Mouse (Mus musculus) forebrain, embryonic 10.5 days (tissue): Measurements from ENCODE around the gene Arhgap31. TPM values are rescaled to one million over a fixed set of nuclear protein-coding genes. Genes with fewer than 3 reads are reported as not detected.

Source experiments
- DNase-seq: peaks from one replicate; pipeline ENCODE4 v3.0.0-alpha.2; 2017; ENCODE audit warnings: low spot score; ENCODE audit errors: extremely low spot score
- H3K27ac ChIP-seq: fragments of 300-500 bp; sonication (generic); 2 replicates; pipeline ENCODE4 v1.5.1; 2016; ENCODE audit warnings: mild to moderate bottlenecking
- H3K27me3 ChIP-seq: fragments of 300-500 bp; sonication (generic); 2 replicates; pipeline ENCODE4 v1.6.1; 2016; ENCODE audit warnings: mild to moderate bottlenecking; ENCODE audit not compliant: poor library complexity, severe bottlenecking
- H3K36me3 ChIP-seq: fragments of 300-500 bp; sonication (generic); replicated peaks from 2 replicates; pipeline ENCODE4 v1.6.1; 2016; ENCODE audit warnings: mild to moderate bottlenecking, moderate library complexity
- H3K4me1 ChIP-seq: fragments of 300-500 bp; sonication (generic); 2 replicates; pipeline ENCODE4 v1.6.1; 2016
- H3K4me3 ChIP-seq: fragments of 300-500 bp; sonication (generic); 2 replicates; pipeline ENCODE4 v1.5.1; 2016; ENCODE audit warnings: mild to moderate bottlenecking, moderate library complexity
- H3K9me3 ChIP-seq: fragments of 300-500 bp; sonication (generic); 2 replicates; pipeline ENCODE4 v1.6.1; 2016; ENCODE audit warnings: mild to moderate bottlenecking, moderate library complexity
- WGBS: fragments of 180-500 bp; shearing (Covaris S2); methylation state at CpG from one replicate; pipeline ENCODE4 v1.1.7; 2016; 5-methylcytosine and 5-hydroxymethylcytosine counted together
- polyA plus RNA-seq: library from polyadenylated mRNA; unstranded; fragments of >200 nt; fragmentation: Nextera tagmentation; extraction: Ambion mirVana; gene quantifications from 2 replicates; pipeline ENCODE4 v1.2.1, GENCODE M21; 2016

Gene Arhgap31
- polyA plus RNA-seq, 1 experiment from 2014 or later = 7.4 TPM

- 28% methylated on average over 17 of the region's 17 CpGs for WGBS
- H3K27ac ChIP-seq = peak overlapping the region; percentile 90
Measured at GRCm38 (mm10) chr16:38713404-38714258, 557 bp upstream of the Arhgap31 start.

GRCm38 (mm10) chr16:38712105-38712504 lies 969 bp downstream of the Arhgap31 start:
- WGBS = 6% methylated on average over 12 of the region's 12 CpGs
- H3K27ac ChIP-seq = peak overlapping the region; percentile 90

More at GRCm38 (mm10) chr16:38713404-38714258, 557 bp upstream of the Arhgap31 start:
- Histone ChIP-seq H3K27me3 (peaks cover 30% of the 10 kb centered on the region), H3K36me3 (no peaks in the 10 kb centered on the region), H3K4me3 (peak overlapping the region; percentile 76), H3K9me3 (no peaks in the 10 kb centered on the region), H3K4me1 (peaks cover 27% of the 10 kb centered on the region)
- DNase-seq = no peak

GRCm38 (mm10) chr16:38711245-38711644 lies 1.8 kb downstream of the Arhgap31 start:
- no peak overlapping the region for H3K27ac ChIP-seq
- DNase-seq = no peak

More at GRCm38 (mm10) chr16:38712105-38712504, 969 bp downstream of the Arhgap31 start:
- H3K4me3 ChIP-seq = peak overlapping the region; percentile 76
- peaks cover 27% of the 10 kb centered on the region for H3K4me1 ChIP-seq
- H3K9me3 ChIP-seq = no peaks in the 10 kb centered on the region
- no peaks in the 10 kb centered on the region for H3K36me3 ChIP-seq
- peak; percentile 30 for DNase-seq
- H3K27me3 ChIP-seq = peaks cover 30% of the 10 kb centered on the region

GRCm38 (mm10) chr16:38708962-38709520 lies 4.0 kb downstream of the Arhgap31 start:
- Histone ChIP-seq H3K9me3 (no peaks in the 10 kb centered on the region), H3K4me3 (no peak overlapping the region), H3K36me3 (no peaks in the 10 kb centered on the region), H3K27ac (no peak overlapping the region), H3K4me1 (peaks cover 27% of the 10 kb centered on the region), H3K27me3 (peaks cover 29% of the 10 kb centered on the region)
- 69% methylated on average over 7 of the region's 7 CpGs for WGBS
- no peak for DNase-seq

More at GRCm38 (mm10) chr16:38711245-38711644, 1.8 kb downstream of the Arhgap31 start:
- Histone ChIP-seq H3K27me3 (peaks cover 30% of the 10 kb centered on the region), H3K4me3 (peak overlapping the region; percentile 76; the same call in 1 of the 2 replicates), H3K4me1 (peaks cover 27% of the 10 kb centered on the region), H3K9me3 (no peaks in the 10 kb centered on the region), H3K36me3 (no peaks in the 10 kb centered on the region)
- 76% methylated on average over 4 of the region's 4 CpGs for WGBS

GRCm38 (mm10) chr16:38706782-38707181 lies 6.3 kb downstream of the Arhgap31 start:
- Histone ChIP-seq H3K4me1 (peaks cover 18% of the 10 kb centered on the region), H3K27me3 (peaks cover 22% of the 10 kb centered on the region), H3K9me3 (no peaks in the 10 kb centered on the region), H3K36me3 (no peaks in the 10 kb centered on the region), H3K4me3 (no peak overlapping the region), H3K27ac (no peak overlapping the region)
- no peak for DNase-seq
- 76% methylated on average over 7 of the region's 7 CpGs for WGBS

- Histone ChIP-seq H3K4me3 (no peak overlapping the region), H3K27me3 (peaks cover 12% of the 10 kb centered on the region), H3K27ac (no peak overlapping the region), H3K4me1 (peaks cover 22% of the 10 kb centered on the region), H3K9me3 (no peaks in the 10 kb centered on the region), H3K36me3 (no peaks in the 10 kb centered on the region)
- DNase-seq = no peak
- 69% methylated on average over 9 of the region's 9 CpGs for WGBS
Measured at GRCm38 (mm10) chr16:38705531-38706281, 7.4 kb downstream of the Arhgap31 start.

GRCm38 (mm10) chr16:38703501-38703900 lies 9.6 kb downstream of the Arhgap31 start:
- DNase-seq = no peak
- 51% methylated on average over 6 of the region's 6 CpGs for WGBS
- H3K4me3 ChIP-seq = no peak overlapping the region
- H3K27ac ChIP-seq = no peak overlapping the region
- H3K9me3 ChIP-seq = no peaks in the 10 kb centered on the region
- H3K27me3 ChIP-seq = no peaks in the 10 kb centered on the region
- H3K36me3 ChIP-seq = no peaks in the 10 kb centered on the region
- H3K4me1 ChIP-seq = peaks cover 21% of the 10 kb centered on the region

- 93% methylated on average over 3 of the region's 3 CpGs for whole genome bisulfite sequencing
- H3K4me3 ChIP-seq = no peak overlapping the region
- H3K4me1 ChIP-seq = peaks cover 21% of the 10 kb centered on the region
- H3K27ac ChIP-seq = peak overlapping the region; percentile 81
- H3K36me3 ChIP-seq = no peaks in the 10 kb centered on the region
- no peaks in the 10 kb centered on the region for H3K27me3 ChIP-seq
- no peaks in the 10 kb centered on the region for H3K9me3 ChIP-seq
- DNase-seq = no peak
Measured at GRCm38 (mm10) chr16:38702316-38702715, 10.8 kb downstream of the Arhgap31 start.

GRCm38 (mm10) chr16:38701492-38702185 lies 11.4 kb downstream of the Arhgap31 start:
- H3K27me3 ChIP-seq = no peaks in the 10 kb centered on the region
- 44% methylated on average over 9 of the region's 9 CpGs for WGBS
- H3K4me3 ChIP-seq = peak overlapping the region; percentile 18; the same call in 1 of the 2 replicates
- H3K36me3 ChIP-seq = no peaks in the 10 kb centered on the region
- peak overlapping the region; percentile 81 for H3K27ac ChIP-seq
- H3K9me3 ChIP-seq = no peaks in the 10 kb centered on the region
- DNase-seq = no peak
- H3K4me1 ChIP-seq = peaks cover 21% of the 10 kb centered on the region

- 84% methylated on average over 16 of the region's 16 CpGs for WGBS
- peaks cover 21% of the 10 kb centered on the region for H3K4me1 ChIP-seq
- H3K27ac ChIP-seq = no peak overlapping the region
- no peaks in the 10 kb centered on the region for H3K36me3 ChIP-seq
- H3K4me3 ChIP-seq = no peak overlapping the region
- no peaks in the 10 kb centered on the region for H3K9me3 ChIP-seq
- H3K27me3 ChIP-seq = no peaks in the 10 kb centered on the region
- no peak for DNase-seq
Measured at GRCm38 (mm10) chr16:38700392-38701162, 12.5 kb downstream of the Arhgap31 start.

GRCm38 (mm10) chr16:38697611-38698010 lies 15.5 kb downstream of the Arhgap31 start:
- H3K4me1 ChIP-seq = peaks cover 19% of the 10 kb centered on the region
- no peaks in the 10 kb centered on the region for H3K36me3 ChIP-seq
- H3K4me3 ChIP-seq = no peak overlapping the region
- no peaks in the 10 kb centered on the region for H3K27me3 ChIP-seq
- 87% methylated on average over 5 of the region's 5 CpGs for WGBS
- no peak for DNase-seq
- H3K27ac ChIP-seq = no peak overlapping the region
- H3K9me3 ChIP-seq = no peaks in the 10 kb centered on the region
